Mouse (Mus musculus) layer of hippocampus, adult 9-11 months (tissue): ENCODE measurements around the gene Bag6.
A peak's percentile ranks its signal among the peaks of the same experiment; 100 is the strongest.

Source experiments
- DNase-seq: peaks from one replicate; pipeline ENCODE4 v3.0.0; 2022

Bag6 gene

DNA sequence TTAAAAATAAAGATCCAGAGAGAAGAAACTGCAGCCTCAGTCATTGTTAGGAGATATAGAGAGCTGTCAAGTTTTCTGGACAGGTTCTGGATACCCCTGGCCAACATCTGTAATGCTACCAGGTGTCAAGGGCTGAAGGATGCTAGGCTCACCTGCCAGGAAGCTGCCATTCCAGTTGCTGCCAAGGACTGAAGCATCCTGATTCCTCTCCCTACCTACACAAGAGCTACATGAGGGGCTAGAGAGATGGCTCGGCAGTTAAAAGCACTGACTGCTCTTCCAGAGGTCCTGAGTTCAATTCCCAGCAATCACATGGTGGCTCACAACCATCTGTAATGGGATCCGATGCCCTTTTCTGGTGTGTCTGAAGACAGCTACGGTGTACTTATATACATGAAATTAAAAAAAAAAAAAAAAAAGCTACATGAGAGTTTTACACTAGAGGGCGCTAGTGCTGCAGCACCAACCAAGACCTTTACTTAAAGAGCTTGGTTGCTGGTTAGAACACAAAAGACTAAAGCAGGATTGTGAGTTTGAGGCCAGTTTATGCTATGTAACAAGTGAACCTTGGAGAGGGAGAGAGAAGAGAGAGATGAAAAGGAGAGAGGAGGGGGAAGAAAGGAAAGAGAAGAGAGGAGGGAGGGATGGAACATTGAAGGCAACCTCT is 33.7 kb downstream of the Bag6 start:
- no peak for DNase-seq

- DNase-seq = peak; percentile 65
These were observed 37.7 kb downstream of the Bag6 start for GRCm38 (mm10) chr17:35172445-35173234.

DNA sequence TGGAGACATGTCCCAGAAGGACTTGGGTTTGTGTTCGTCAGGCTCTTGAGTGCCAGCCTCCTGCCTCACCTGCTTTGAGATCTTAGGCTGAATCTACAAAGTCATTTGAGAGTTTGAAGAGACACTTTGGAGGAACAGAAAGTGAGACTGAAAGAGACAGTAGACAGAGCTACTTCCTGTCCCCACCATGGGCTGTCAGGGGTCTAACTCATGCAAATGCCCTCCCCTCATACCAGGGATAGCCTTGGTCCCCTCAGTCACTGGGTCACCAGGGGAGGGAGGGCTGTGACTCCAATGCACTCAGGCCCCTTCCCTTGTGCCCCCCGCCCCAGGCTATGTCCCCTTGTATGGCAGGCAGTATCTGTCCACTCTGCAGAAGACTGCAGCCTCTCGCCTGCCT is 38.4 kb downstream of the Bag6 start:
- DNase-seq = no peak

DNA sequence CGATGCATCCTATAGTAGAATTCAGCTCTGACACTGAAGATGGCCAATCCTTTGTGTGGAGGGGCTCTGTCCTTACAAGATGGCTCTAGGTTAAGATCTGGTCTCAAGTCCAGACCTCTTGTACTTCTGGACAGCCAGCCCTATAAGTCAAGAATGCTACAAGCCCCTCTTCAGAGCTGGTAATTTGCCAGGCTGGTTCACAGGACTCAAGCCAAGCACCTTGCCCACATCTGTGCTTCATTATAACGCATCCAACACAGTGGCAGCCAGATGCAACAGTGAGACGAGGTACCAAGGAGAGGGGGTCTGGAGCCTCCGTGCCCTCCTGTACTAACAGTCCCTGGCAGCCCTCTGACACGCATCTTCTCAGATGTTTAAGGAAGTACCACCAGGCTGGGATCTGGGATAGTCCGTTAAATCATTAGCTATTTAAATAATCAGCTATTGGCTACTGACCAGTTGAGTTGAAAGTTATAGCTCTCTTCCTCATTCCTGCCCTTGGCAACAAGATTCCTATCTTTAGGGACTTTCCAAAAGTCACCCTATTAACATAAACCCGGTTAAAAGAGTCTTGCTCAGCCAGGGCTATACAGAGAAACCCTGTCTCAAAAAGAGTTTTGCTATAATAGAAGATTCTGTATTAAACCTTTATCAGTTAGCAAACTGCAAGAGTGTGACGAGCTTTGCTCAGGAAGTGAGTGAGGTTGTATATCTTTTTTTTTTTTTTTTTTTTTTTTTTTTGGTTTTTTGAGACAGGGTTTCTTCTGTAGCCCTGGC is 39.4 kb downstream of the Bag6 start:
- no peak for DNase-seq

DNA sequence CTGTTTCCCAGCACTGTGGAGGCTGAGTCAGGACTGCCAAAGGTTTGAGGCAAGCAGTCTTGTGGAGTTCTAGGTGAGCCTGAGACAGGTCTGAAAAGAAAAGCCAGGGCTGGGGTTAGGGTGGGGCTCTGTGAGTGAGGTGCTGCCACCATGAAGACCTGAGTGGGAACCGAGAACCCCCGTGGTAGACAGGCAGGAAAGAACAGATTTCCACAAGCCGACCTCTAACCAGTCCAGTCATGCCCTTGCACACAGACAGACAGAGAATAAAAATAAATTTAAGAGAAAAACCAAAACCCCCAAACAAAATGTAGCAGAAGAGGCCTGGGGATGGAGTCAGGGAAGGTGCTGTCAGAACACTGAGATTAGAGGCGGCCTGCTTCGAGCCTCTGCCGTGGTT is 40.4 kb downstream of the Bag6 start:
- no peak for DNase-seq

- DNase-seq = no peak
These were observed 41.0 kb downstream of the Bag6 start, which contains the start of gene Aif1 for GRCm38 (mm10) chr17:35175968-35176367. Gene Aif1, minus strand, starts transcription at chr17:35176068.

GRCm38 (mm10) chr17:35178528-35178927 is 43.5 kb downstream of the Bag6 start:
- DNase-seq = no peak

GRCm38 (mm10) chr17:35180093-35180492 is 45.1 kb downstream of the Bag6 start:
- DNase-seq = no peak

- DNase-seq = peak; percentile 67
These were observed 50.9 kb downstream of the Bag6 start for GRCm38 (mm10) chr17:35185639-35186611.

GRCm38 (mm10) chr17:35186681-35187080 is 51.7 kb downstream of the Bag6 start:
- no peak for DNase-seq

- no peak for DNase-seq
These were observed 52.4 kb downstream of the Bag6 start for GRCm38 (mm10) chr17:35187345-35187744.

DNA sequence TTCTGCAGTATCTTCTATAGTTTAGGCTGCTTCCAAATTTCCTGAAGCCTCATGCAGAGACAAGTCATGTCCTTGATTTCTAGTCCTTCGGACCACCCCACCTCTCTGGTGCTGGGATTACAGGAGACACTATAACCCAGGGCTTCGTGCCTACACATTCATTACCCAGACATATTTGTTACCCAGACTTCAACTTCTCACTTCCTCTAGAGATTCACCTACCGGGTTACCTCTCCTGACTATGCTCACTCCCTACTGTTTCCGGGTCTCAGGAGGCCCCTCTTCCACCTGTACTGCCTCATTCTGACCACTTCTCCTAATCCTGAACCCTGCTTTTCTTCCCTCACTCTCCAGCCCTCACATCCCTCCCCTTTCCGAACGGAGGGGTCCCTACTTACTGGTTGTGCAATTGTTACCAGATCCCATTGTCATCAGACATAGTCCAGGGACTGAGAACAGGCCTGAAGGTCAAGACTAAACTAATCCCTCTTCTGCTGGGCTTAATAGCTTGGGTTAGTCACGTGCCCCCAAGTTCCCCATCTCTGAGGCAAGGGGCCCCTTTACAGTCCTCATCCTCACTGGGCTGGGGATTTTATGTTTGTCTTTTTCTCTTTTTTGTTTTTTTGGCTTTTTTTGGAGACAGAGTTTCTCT is 53.1 kb downstream of the Bag6 start, which contains the start of gene Lst1:
TSS of gene Lst1 (minus strand) at position 481 of the 652 bp plus-strand sequence.
- DNase-seq = no peak

DNA sequence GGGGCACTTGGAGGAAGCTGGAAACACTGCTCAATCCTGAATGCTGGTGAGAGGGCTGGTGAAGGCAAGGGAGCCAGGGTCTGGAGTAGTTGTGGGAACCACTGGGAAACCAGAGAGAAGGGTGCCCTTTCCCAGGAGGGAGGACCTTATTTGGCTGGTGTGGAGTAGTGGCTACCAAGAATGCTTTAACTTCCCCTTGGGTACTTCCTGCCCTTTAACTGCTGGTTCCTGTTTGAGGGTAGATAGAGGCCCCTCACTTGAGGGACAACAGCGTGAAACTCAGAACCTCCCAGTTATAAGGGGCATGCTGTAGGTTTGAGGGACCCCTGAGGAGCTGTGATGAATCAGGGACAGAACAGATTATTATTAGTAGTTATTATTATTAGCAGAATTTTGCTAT is 54.2 kb downstream of the Bag6 start:
- no peak for DNase-seq

GRCm38 (mm10) chr17:35190096-35190495 is 55.1 kb downstream of the Bag6 start:
- no peak for DNase-seq

DNA sequence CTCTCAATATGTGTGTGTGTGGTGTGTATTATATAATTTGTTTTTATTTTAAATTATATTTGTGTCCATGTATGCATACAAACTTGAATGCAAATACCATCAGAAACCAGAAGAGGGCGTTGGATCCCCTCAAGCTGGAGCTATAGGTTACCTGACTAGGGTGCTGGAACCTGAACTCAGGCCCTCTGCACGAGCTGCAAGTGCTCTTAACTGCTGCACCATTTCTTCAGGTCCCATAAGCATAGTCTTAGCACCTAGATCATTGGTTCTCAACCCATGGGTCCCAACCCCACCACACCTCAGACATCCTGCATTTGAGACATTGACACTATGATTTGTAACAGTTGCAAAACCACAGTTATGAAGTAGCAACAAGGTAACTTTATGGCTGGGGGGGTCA is 56.7 kb downstream of the Bag6 start:
- no peak for DNase-seq

- no peak for DNase-seq
These were observed 57.9 kb downstream of the Bag6 start for GRCm38 (mm10) chr17:35192924-35193323.

DNA sequence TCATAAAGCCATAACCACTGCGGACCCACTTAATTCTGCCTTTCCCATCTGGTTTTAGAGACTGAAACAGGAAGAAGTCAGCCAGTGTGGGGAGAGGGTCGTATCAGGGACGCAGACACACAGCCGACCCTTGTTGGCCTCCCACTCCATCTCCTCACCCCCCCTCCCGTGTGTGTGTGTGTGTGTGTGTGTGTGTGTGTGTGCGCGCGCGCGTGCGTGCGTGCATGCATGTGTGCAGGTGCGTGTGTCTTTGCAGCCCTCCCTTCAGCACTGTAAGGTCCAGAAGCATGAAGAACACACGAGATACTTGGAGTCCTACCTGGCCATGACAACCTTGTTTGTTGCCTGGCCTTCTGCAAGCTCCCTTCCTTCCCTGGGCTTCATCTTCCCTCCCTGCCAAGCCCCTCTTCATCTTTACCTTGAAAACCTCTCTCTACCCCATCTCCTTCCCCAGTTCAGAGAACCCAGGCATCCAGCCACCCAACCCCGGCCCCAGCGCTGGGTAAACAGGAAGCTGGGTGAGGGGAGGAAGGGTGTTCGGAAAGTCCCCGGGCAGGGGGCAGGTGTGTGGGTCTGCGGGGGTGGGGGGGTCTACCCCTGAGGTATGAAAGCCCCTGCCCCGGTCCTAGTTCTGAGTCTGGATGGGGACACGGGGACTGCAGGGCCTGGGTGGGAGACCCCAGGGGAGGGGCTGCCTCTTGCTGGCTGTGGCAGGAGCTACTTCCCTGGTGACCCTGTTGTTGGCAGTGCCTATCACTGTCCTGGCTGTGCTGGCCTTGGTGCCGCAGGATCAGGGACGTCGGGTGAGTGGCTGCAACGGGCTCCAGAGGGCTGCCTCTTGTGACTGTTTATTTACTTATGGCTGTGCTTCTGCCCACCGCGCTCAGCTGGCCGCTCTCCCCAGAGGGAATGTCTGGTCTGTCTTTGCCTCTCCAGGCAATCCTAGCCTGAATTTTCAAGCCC is 59.2 kb downstream of the Bag6 start, which contains the start of gene Ltb:
TSS of gene Ltb (plus strand) at position 559 of the 963 bp plus-strand sequence.
- no peak for DNase-seq

GRCm38 (mm10) chr17:35194844-35195630 is 60.1 kb downstream of the Bag6 start:
- no peak for DNase-seq

GRCm38 (mm10) chr17:35195631-35196320 is 60.8 kb downstream of the Bag6 start:
- peak; percentile 72 for DNase-seq
